Mouse (Mus musculus) limb, embryonic 11.5 days (tissue): ENCODE results near the gene Lss. TPM values are rescaled to one million over a fixed set of nuclear protein-coding genes. Genes with fewer than 3 reads are reported as not detected.
A peak's percentile ranks its signal among the peaks of the same experiment; 100 is the strongest.

ENCODE experiments used
- ATAC-seq: fragments of 200-750 bp; cut with Nextera tagmentation; 2 replicates; pipeline ENCODE4 v1.8.0; 2017; ENCODE audit warnings: low read depth; ENCODE audit not compliant: insufficient number of reproducible peaks, low FRiP score, low TSS enrichment
- DNase-seq: peaks from one replicate; pipeline ENCODE4 v3.0.0-alpha.2; 2015; ENCODE audit warnings: low spot score
- H3K27ac ChIP-seq: fragments of 300-500 bp; sonication (generic); replicated peaks from 2 replicates; pipeline ENCODE4 v1.5.1; 2014; ENCODE audit warnings: low read depth, mild to moderate bottlenecking, low read length
- H3K27me3 ChIP-seq: fragments of 300-500 bp; sonication (generic); 2 replicates; pipeline ENCODE4 v1.6.1; 2014; ENCODE audit warnings: mild to moderate bottlenecking, low read length, mixed read lengths; ENCODE audit not compliant: control insufficient read depth, insufficient read depth
- H3K36me3 ChIP-seq: fragments of 300-500 bp; sonication (generic); 2 replicates; pipeline ENCODE4 v1.6.1; 2014; ENCODE audit warnings: mild to moderate bottlenecking, low read length, moderate library complexity, mixed read lengths; ENCODE audit not compliant: control insufficient read depth, insufficient read depth
- H3K4me1 ChIP-seq: fragments of 300-500 bp; sonication (generic); 2 replicates; pipeline ENCODE4 v1.6.1; 2014; ENCODE audit warnings: low read length, mixed read lengths; ENCODE audit not compliant: control insufficient read depth, insufficient read depth
- H3K4me2 ChIP-seq: fragments of 300-500 bp; sonication (generic); 2 replicates; pipeline ENCODE4 v1.6.1; 2014; ENCODE audit warnings: low read depth, mild to moderate bottlenecking, moderate library complexity; ENCODE audit not compliant: severe bottlenecking
- H3K4me3 ChIP-seq: fragments of 300-500 bp; sonication (generic); 2 replicates; pipeline ENCODE4 v1.5.1; 2014; ENCODE audit warnings: low read depth, low read length
- H3K9ac ChIP-seq: fragments of 300-500 bp; sonication (generic); 2 replicates; pipeline ENCODE4 v1.6.1; 2014; ENCODE audit warnings: mild to moderate bottlenecking, low read length
- H3K9me3 ChIP-seq: fragments of 300-500 bp; sonication (generic); 2 replicates; pipeline ENCODE4 v1.6.1; 2016; ENCODE audit warnings: low read length; ENCODE audit not compliant: control insufficient read depth
- WGBS: fragments of 180-500 bp; shearing (Covaris S2); extraction: QIAGEN DNeasy Blood & Tissue Kit; methylation state at CpG from one replicate; pipeline ENCODE4 v1.1.7; 2014; 5-methylcytosine and 5-hydroxymethylcytosine counted together
- polyA plus RNA-seq: library from polyadenylated mRNA; unstranded; fragments of >200 nt; fragmentation: Nextera tagmentation; extraction: Ambion mirVana; gene quantifications from 2 replicates; pipeline ENCODE4 v1.2.1, GENCODE M21; 2014

The Lss gene
- polyA plus RNA-seq, 1 experiment from 2014 or later: 32.8 TPM

GRCm38 (mm10) chr10:76546566-76546965, 15.2 kb downstream of the Lss start:
- no peaks in the 10 kb centered on the region for H3K4me1 ChIP-seq
- no peak overlapping the region for H3K27ac ChIP-seq
- H3K27me3 ChIP-seq: no peaks in the 10 kb centered on the region
- no peak for DNase-seq
- H3K36me3 ChIP-seq: peaks cover 27% of the 10 kb centered on the region
- no peaks in the 10 kb centered on the region for H3K9me3 ChIP-seq
- no peak overlapping the region for H3K9ac ChIP-seq
- 95% methylated on average over 8 of the region's 8 CpGs for WGBS
- no peak for ATAC-seq
- H3K4me3 ChIP-seq: no peak overlapping the region
- no peak overlapping the region for H3K4me2 ChIP-seq

GRCm38 (mm10) chr10:76548218-76548617, 16.8 kb downstream of the Lss start:
- no peak for DNase-seq
- 95% methylated on average over 8 of the region's 8 CpGs for WGBS
- H3K27me3 ChIP-seq: no peaks in the 10 kb centered on the region
- H3K9ac ChIP-seq: no peak overlapping the region
- no peaks in the 10 kb centered on the region for H3K9me3 ChIP-seq
- H3K4me2 ChIP-seq: no peak overlapping the region
- no peak for ATAC-seq
- no peaks in the 10 kb centered on the region for H3K4me1 ChIP-seq
- no peak overlapping the region for H3K27ac ChIP-seq
- H3K4me3 ChIP-seq: no peak overlapping the region
- H3K36me3 ChIP-seq: peaks cover 23% of the 10 kb centered on the region

GRCm38 (mm10) chr10:76550458-76550857, 19.1 kb downstream of the Lss start:
- no peaks in the 10 kb centered on the region for H3K27me3 ChIP-seq
- H3K4me3 ChIP-seq: no peak overlapping the region
- DNase-seq (peak; percentile 29), ATAC-seq (no peak)
- H3K36me3 ChIP-seq: peaks cover 15% of the 10 kb centered on the region
- no peak overlapping the region for H3K4me2 ChIP-seq
- no peak overlapping the region for H3K27ac ChIP-seq
- no peaks in the 10 kb centered on the region for H3K9me3 ChIP-seq
- no peaks in the 10 kb centered on the region for H3K4me1 ChIP-seq
- 90% methylated on average over 5 of the region's 5 CpGs for WGBS
- H3K9ac ChIP-seq: no peak overlapping the region

GRCm38 (mm10) chr10:76551556-76551955, 20.2 kb downstream of the Lss start:
- Histone ChIP-seq H3K9ac (no peak overlapping the region), H3K9me3 (no peaks in the 10 kb centered on the region), H3K36me3 (peaks cover 15% of the 10 kb centered on the region), H3K27ac (no peak overlapping the region), H3K4me2 (no peak overlapping the region), H3K27me3 (no peaks in the 10 kb centered on the region), H3K4me3 (no peak overlapping the region), H3K4me1 (no peaks in the 10 kb centered on the region)
- WGBS: 90% methylated on average over 3 of the region's 3 CpGs
- no peak for ATAC-seq
- no peak for DNase-seq

- Histone ChIP-seq H3K4me1 (no peaks in the 10 kb centered on the region), H3K4me2 (no peak overlapping the region), H3K27me3 (no peaks in the 10 kb centered on the region), H3K9me3 (no peaks in the 10 kb centered on the region), H3K9ac (no peak overlapping the region), H3K27ac (no peak overlapping the region), H3K4me3 (no peak overlapping the region), H3K36me3 (peaks cover 9% of the 10 kb centered on the region; the same call in 1 of the 2 replicates)
- WGBS: 83% methylated on average over 5 of the region's 5 CpGs
- ATAC-seq (no peak), DNase-seq (no peak)
These were observed 22.7 kb downstream of the Lss start for GRCm38 (mm10) chr10:76554061-76554460.

- no peaks in the 10 kb centered on the region for H3K36me3 ChIP-seq
- no peak within 1 kb of the TSS for H3K9ac ChIP-seq
- H3K4me3 ChIP-seq: no peak within 1 kb of the TSS
- H3K4me2 ChIP-seq: no peak within 1 kb of the TSS
- H3K4me1 ChIP-seq: no peaks in the 10 kb centered on the region
- WGBS: 91% methylated on average over 10 of the region's 10 CpGs
- H3K27me3 ChIP-seq: no peaks in the 10 kb centered on the region
- no peaks in the 10 kb centered on the region for H3K9me3 ChIP-seq
- H3K27ac ChIP-seq: no peak within 1 kb of the TSS
- ATAC-seq (no peak), DNase-seq (no peak)
These were observed 30.6 kb downstream of the Lss start, which contains the start of gene Spatc1l for GRCm38 (mm10) chr10:76561972-76562371. TSS of gene Spatc1l (plus strand) at chr10:76562272.

GRCm38 (mm10) chr10:76569996-76570685, 38.8 kb downstream of the Lss start:
- 0 out of 2 replicates have a peak, but pooled peaks cover 2% of the 10 kb centered on the region for H3K9me3 ChIP-seq
- ATAC-seq (no peak), DNase-seq (no peak)
- H3K27me3 ChIP-seq: no peaks in the 10 kb centered on the region
- no peaks in the 10 kb centered on the region for H3K4me1 ChIP-seq
- no peak overlapping the region for H3K4me3 ChIP-seq
- no peak overlapping the region for H3K4me2 ChIP-seq
- H3K27ac ChIP-seq: no peak overlapping the region
- no peaks in the 10 kb centered on the region for H3K36me3 ChIP-seq
- WGBS: 92% methylated on average over 22 of the region's 22 CpGs
- H3K9ac ChIP-seq: no peak overlapping the region

GRCm38 (mm10) chr10:76571070-76571469, 39.7 kb downstream of the Lss start:
- Histone ChIP-seq H3K9me3 (0 out of 2 replicates have a peak, but pooled peaks cover 2% of the 10 kb centered on the region), H3K9ac (no peak overlapping the region), H3K4me2 (no peak overlapping the region), H3K4me1 (no peaks in the 10 kb centered on the region), H3K27ac (no peak overlapping the region), H3K27me3 (no peaks in the 10 kb centered on the region), H3K4me3 (no peak overlapping the region), H3K36me3 (no peaks in the 10 kb centered on the region)
- DNase-seq: no peak
- WGBS: 65% methylated on average over 2 of the region's 2 CpGs
- ATAC-seq: no peak

GRCm38 (mm10) chr10:76572151-76572550, 40.8 kb downstream of the Lss start:
- H3K27me3 ChIP-seq: no peaks in the 10 kb centered on the region
- H3K4me3 ChIP-seq: no peak overlapping the region
- DNase-seq (no peak), ATAC-seq (no peak)
- H3K9ac ChIP-seq: no peak overlapping the region
- no peak overlapping the region for H3K4me2 ChIP-seq
- WGBS: 85% methylated on average over 3 of the region's 3 CpGs
- H3K9me3 ChIP-seq: 0 out of 2 replicates have a peak, but pooled peaks cover 2% of the 10 kb centered on the region
- no peaks in the 10 kb centered on the region for H3K36me3 ChIP-seq
- H3K27ac ChIP-seq: no peak overlapping the region
- no peaks in the 10 kb centered on the region for H3K4me1 ChIP-seq
